Mouse (Mus musculus): Measurements from ENCODE around the gene Bcl7c. TPM values are rescaled to one million over a fixed set of nuclear protein-coding genes. Genes with fewer than 3 reads are reported as not detected.

Bcl7c gene
- total and polyA plus RNA-seq, 3 experiments: 28.0 to 71.3 (median 60.5) TPM

DNA sequence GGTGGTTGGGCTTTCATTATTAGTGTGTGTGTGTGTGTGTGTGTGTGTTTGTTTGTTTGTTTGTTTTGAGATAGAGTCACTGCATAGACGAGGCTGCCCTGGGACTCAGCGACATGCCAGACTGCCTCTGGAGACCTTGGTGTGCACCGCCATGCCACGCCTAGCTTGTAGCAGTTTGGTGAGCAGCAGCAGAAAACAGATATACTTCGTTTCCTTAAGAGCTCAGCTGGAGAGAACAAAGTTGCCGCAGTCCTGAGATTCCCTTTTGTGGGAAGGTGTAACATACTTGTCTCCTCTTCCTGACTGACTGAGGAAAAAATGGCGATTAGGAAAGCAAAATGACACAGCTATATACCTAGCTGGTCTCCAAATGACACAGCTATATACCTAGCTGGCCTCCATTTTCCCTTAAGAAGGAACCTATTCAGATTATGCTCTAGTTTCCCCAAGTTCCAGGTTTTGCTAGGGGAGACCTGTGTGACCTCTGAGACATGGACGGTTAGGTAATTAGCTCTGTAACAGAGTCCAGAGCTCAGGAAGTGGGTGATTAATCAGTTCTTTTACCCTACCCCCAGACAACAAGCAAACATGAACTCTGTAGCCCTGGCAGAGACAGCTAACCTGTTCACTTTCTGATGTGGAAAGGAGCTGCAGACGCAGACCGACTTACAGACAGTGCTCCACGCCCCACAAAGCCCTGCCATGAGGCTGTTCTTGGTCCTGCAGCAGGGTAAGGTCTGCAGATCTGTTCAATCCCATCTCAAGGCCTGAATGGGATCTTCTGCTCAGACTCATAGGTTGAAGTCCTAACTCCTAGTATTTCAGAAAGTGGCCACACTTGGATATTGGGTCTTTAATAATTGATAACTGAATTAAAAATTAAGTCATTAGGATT, 36.6 kb downstream of the Bcl7c start:
- Histone ChIP-seq H3K4me1 (ENCODE audit: control insufficient read depth in 1 of 2, insufficient read depth in 2 of 2) (no peaks in the 10 kb centered on the region), H3K9ac (ENCODE audit: insufficient read depth, low read depth) (no peak overlapping the region), H3K27ac (ENCODE audit: insufficient read depth, low read depth) (no peak overlapping the region), H3K27me3 (replicated peaks) (no peaks in the 10 kb centered on the region), H3K4me2 (ENCODE audit: insufficient read depth, low read depth, poor library complexity, severe bottlenecking) (no peak overlapping the region), H3K36me3 (replicated peaks in 1 of 2; ENCODE audit: control insufficient read depth in 1 of 2, insufficient read depth in 1 of 2, low read length in 1 of 2) (peaks cover 0 to 7% of the 10 kb centered on the region in 2 experiments), H3K4me3 (replicated peaks in 1 of 3; ENCODE audit: low read depth in 2 of 3, low read length in 2 of 3, poor library complexity in 1 of 3) (no peak overlapping the region), H3K9me3 (replicated peaks; ENCODE audit: low read length) (no peaks in the 10 kb centered on the region), H3K79me2 (replicated peaks; ENCODE audit: control insufficient read depth, extremely low read depth, insufficient read depth, poor library complexity, severe bottlenecking) (no peaks in the 10 kb centered on the region)
- DNase-seq (ENCODE audit: extremely low read depth): no peak
- TF ChIP-seq RAD21 (IDR thresholded peaks at IDR 0.05; ENCODE audit: low read depth, low read length): no peak
- TF ChIP-seq MAX (IDR thresholded peaks at IDR 0.05; ENCODE audit: low read length): no peak
- no peak for TF ChIP-seq POLR2A (IDR thresholded peaks at IDR 0.05; ENCODE audit: low read depth, low read length)
- TF ChIP-seq MAFK (IDR thresholded peaks at IDR 0.05; ENCODE audit: insufficient replicate concordance, low read length): no peak
- no peak for TF ChIP-seq GABPA (IDR thresholded peaks at IDR 0.05; ENCODE audit: insufficient replicate concordance, low read depth, low read length)
- TF ChIP-seq EP300 (IDR thresholded peaks at IDR 0.05; ENCODE audit: low read length): no peak
- no peak for TF ChIP-seq USF1 (IDR thresholded peaks at IDR 0.05; ENCODE audit: low read depth, low read length)
- no peak for TF ChIP-seq ELF1 (IDR thresholded peaks at IDR 0.05; ENCODE audit: low read depth, low read length)
- TF ChIP-seq HCFC1 (IDR thresholded peaks at IDR 0.05; ENCODE audit: low read depth, low read length): no peak
- TF ChIP-seq TCF12 (IDR thresholded peaks at IDR 0.05; ENCODE audit: low read depth, low read length): no peak
- no peak for TF ChIP-seq ZMIZ1 (IDR thresholded peaks at IDR 0.05; ENCODE audit: low read depth, low read length)
- TF ChIP-seq CHD1 (IDR thresholded peaks at IDR 0.05; ENCODE audit: low read depth, low read length): no peak
- TF ChIP-seq ZNF384 (IDR thresholded peaks at IDR 0.05; ENCODE audit: low read depth, low read length): no peak
- TF ChIP-seq UBTF (IDR thresholded peaks at IDR 0.05; ENCODE audit: low read depth, low read length): no peak
- TF ChIP-seq SMC3 (IDR thresholded peaks at IDR 0.05; ENCODE audit: low read depth, low read length): no peak
- dilution Hi-C loops (cut with MboI; ENCODE audit: extremely low pct_ligation_motif_present, extremely low pct_unique_long_range_greater_than_20kb, low sequenced_read_pairs) (no loop called here), in situ Hi-C loops (cut with MboI; ENCODE audit: low pct_ligation_motif_present, low pct_unique_long_range_greater_than_20kb, low sequenced_read_pairs) (loop anchor here (10.0 kb wide), 1 partner anchor 567 kb away; no protein-coding TSS in a partner anchor)

GRCm38 (mm10) chr7:127667171-127667570, 41.6 kb downstream of the Bcl7c start:
- in situ Hi-C loops (cut with MboI; ENCODE audit: low pct_ligation_motif_present, low pct_unique_long_range_greater_than_20kb, low sequenced_read_pairs) (loop anchor here (10.0 kb wide), 1 partner anchor 942 kb away; no protein-coding TSS in a partner anchor), dilution Hi-C loops (cut with MboI; ENCODE audit: extremely low pct_ligation_motif_present, extremely low pct_unique_long_range_greater_than_20kb, low sequenced_read_pairs) (no loop called here)
- H3K4me3 ChIP-seq (replicated peaks in 1 of 3; ENCODE audit: low read depth in 2 of 3, low read length in 2 of 3, poor library complexity in 1 of 3): no peak overlapping the region
- H3K4me1 ChIP-seq (ENCODE audit: control insufficient read depth in 1 of 2, insufficient read depth in 2 of 2): no peaks in the 10 kb centered on the region; a peak in 1 of 4 replicates
- no peak for TF ChIP-seq SIN3A (IDR thresholded peaks at IDR 0.05; ENCODE audit: low read length)
- no peak for TF ChIP-seq IRF4 (IDR thresholded peaks at IDR 0.05; ENCODE audit: low read depth, low read length)
- TF ChIP-seq RCOR1 (conservative IDR thresholded peaks at IDR 0.05; ENCODE audit: low read depth, low read length): no peak
- no peak for TF ChIP-seq ELF1 (IDR thresholded peaks at IDR 0.05; ENCODE audit: low read depth, low read length)
- no peak for TF ChIP-seq NRF1 (IDR thresholded peaks at IDR 0.05; ENCODE audit: low read depth, low read length)
- no peak for TF ChIP-seq USF1 (IDR thresholded peaks at IDR 0.05; ENCODE audit: low read depth, low read length)
- TF ChIP-seq MAZ (IDR thresholded peaks at IDR 0.05; ENCODE audit: low read depth, low read length): no peak
- TF ChIP-seq CHD2 (IDR thresholded peaks at IDR 0.05; ENCODE audit: low read length): no peak
- no peak for DNase-seq (ENCODE audit: extremely low read depth)
- H3K27me3 ChIP-seq (replicated peaks): no peaks in the 10 kb centered on the region
- no peak overlapping the region for H3K27ac ChIP-seq (ENCODE audit: insufficient read depth, low read depth)
- peaks cover 0 to 17% of the 10 kb centered on the region in 2 experiments for H3K36me3 ChIP-seq (replicated peaks in 1 of 2; ENCODE audit: control insufficient read depth in 1 of 2, insufficient read depth in 1 of 2, low read length in 1 of 2)
- no peaks in the 10 kb centered on the region for H3K79me2 ChIP-seq (replicated peaks; ENCODE audit: control insufficient read depth, extremely low read depth, insufficient read depth, poor library complexity, severe bottlenecking)
- no peaks in the 10 kb centered on the region for H3K9me3 ChIP-seq (replicated peaks; ENCODE audit: low read length)
- no peak overlapping the region for H3K9ac ChIP-seq (ENCODE audit: insufficient read depth, low read depth)
- no peak overlapping the region for H3K4me2 ChIP-seq (ENCODE audit: insufficient read depth, low read depth, poor library complexity, severe bottlenecking)
